Mouse (Mus musculus) granulocyte monocyte progenitor cell, adult 5-6 weeks (primary cell): Measurements from ENCODE around the gene Gm26741. TPM values are rescaled to one million over a fixed set of nuclear protein-coding genes. Genes with fewer than 3 reads are reported as not detected.

Source experiments
- ATAC-seq: replicated peaks from 2 replicates; pipeline ENCODE4 v1.8.0; 2016; ENCODE audit warnings: mild to moderate bottlenecking, moderate TSS enrichment, inconsistent platforms; ENCODE audit not compliant: poor library complexity, severe bottlenecking
- total RNA-seq, 2 experiments: library from RNA; stranded (forward) in 1 of 2; stranded (reverse) in 1 of 2; fragments of 200-712, 200-1000 nt in 1 of 2; fragments of >200 nt in 1 of 2; fragmentation: Nextera tagmentation in 1 of 2; gene quantifications; 2 replicates each; pipeline ENCODE4 v1.2.3; 2014 to 2017

The Gm26741 gene
- total RNA-seq, 2 experiments from 2014 or later, result not detected

GRCm38 (mm10) chr10:52387192-52387591 lies 28.6 kb downstream of the Gm26741 start:
- ATAC-seq, result no peak

- ATAC-seq, result no peak
These were observed 30.4 kb downstream of the Gm26741 start, which contains the start of gene Nepn for GRCm38 (mm10) chr10:52388922-52389430. Gene Nepn, plus strand, starts transcription at chr10:52388972.

GRCm38 (mm10) chr10:52389438-52389837 lies 30.9 kb downstream of the Gm26741 start:
- ATAC-seq, result no peak

GRCm38 (mm10) chr10:52391208-52391607 lies 32.6 kb downstream of the Gm26741 start:
- no peak for ATAC-seq

GRCm38 (mm10) chr10:52396647-52397046 lies 38.1 kb downstream of the Gm26741 start:
- ATAC-seq, result no peak

- ATAC-seq, result no peak
These were observed 40.1 kb downstream of the Gm26741 start for GRCm38 (mm10) chr10:52398715-52399114.

- ATAC-seq, result no peak
These were observed 41.2 kb downstream of the Gm26741 start for GRCm38 (mm10) chr10:52399722-52400121.

- ATAC-seq, result no peak
These were observed 46.6 kb downstream of the Gm26741 start for GRCm38 (mm10) chr10:52405160-52405559.

GRCm38 (mm10) chr10:52407526-52407925 lies 49.0 kb downstream of the Gm26741 start:
- ATAC-seq, result no peak

Other genes with a start within 250 kb of the Gm26741 start
- not detected in 2 replicates for gene Ros1, start 163.5 kb upstream of the Gm26741 start, total RNA-seq (2014; fragmentation: Nextera tagmentation)
- gene Ros1, start 163.5 kb upstream of the Gm26741 start, total RNA-seq (2017), result not detected in 2 replicates
- gene Dcbld1, start 125.1 kb upstream of the Gm26741 start, total RNA-seq (2014; fragmentation: Nextera tagmentation), result 0.09 TPM in 1 of 2 replicates, not detected in the other
- 0.10 TPM in 1 of 2 replicates, not detected in the other for gene Dcbld1, start 125.1 kb upstream of the Gm26741 start, total RNA-seq (2017)
- gene Gopc, start 23.4 kb downstream of the Gm26741 start, total RNA-seq (2014; fragmentation: Nextera tagmentation), result 16.8 and 19.0 TPM in 2 replicates
- gene Gopc, start 23.4 kb downstream of the Gm26741 start, total RNA-seq (2017), result 15.1 and 16.6 TPM in 2 replicates
- gene Nepn, start 30.2 kb downstream of the Gm26741 start, total RNA-seq (2014; fragmentation: Nextera tagmentation), result not detected in 2 replicates
- not detected in 2 replicates for gene Nepn, start 30.2 kb downstream of the Gm26741 start, total RNA-seq (2017)
- gene Nus1, start 58.8 kb downstream of the Gm26741 start, total RNA-seq (2014; fragmentation: Nextera tagmentation), result 26.1 and 31.0 TPM in 2 replicates
- gene Nus1, start 58.8 kb downstream of the Gm26741 start, total RNA-seq (2017), result 25.9 and 29.8 TPM in 2 replicates